Mouse (Mus musculus): ENCODE measurements around the gene Ugcg.

Ugcg gene

GRCm38 (mm10) chr4:59188802-59189545 is at the start of gene Ugcg:
Gene Ugcg, plus strand, starts transcription at chr4:59189257.
- DNase-seq = peak; percentile 90

GRCm38 (mm10) chr4:59149043-59149442 is 40.0 kb upstream of the Ugcg start:
- DNase-seq = peak; percentile 13

- DNase-seq = no peak
Observed at GRCm38 (mm10) chr4:59150907-59151306, 38.1 kb upstream of the Ugcg start.

GRCm38 (mm10) chr4:59151953-59152352 is 37.1 kb upstream of the Ugcg start:
- no peak for DNase-seq

GRCm38 (mm10) chr4:59156897-59157592 is 32.0 kb upstream of the Ugcg start:
- DNase-seq = peak; percentile 34

GRCm38 (mm10) chr4:59157654-59158053 is 31.4 kb upstream of the Ugcg start:
- no peak for DNase-seq

GRCm38 (mm10) chr4:59160289-59160688 is 28.8 kb upstream of the Ugcg start:
- DNase-seq = no peak

GRCm38 (mm10) chr4:59160959-59161670 is 27.9 kb upstream of the Ugcg start:
- DNase-seq = no peak

- no peak for DNase-seq
Observed at GRCm38 (mm10) chr4:59164034-59164433, 25.0 kb upstream of the Ugcg start.

- no peak for DNase-seq
Observed at GRCm38 (mm10) chr4:59167251-59167847, 21.7 kb upstream of the Ugcg start.

- no peak for DNase-seq
Observed at GRCm38 (mm10) chr4:59169981-59170380, 19.1 kb upstream of the Ugcg start.

GRCm38 (mm10) chr4:59172616-59173015 is 16.4 kb upstream of the Ugcg start:
- no peak for DNase-seq

GRCm38 (mm10) chr4:59173181-59173922 is 15.7 kb upstream of the Ugcg start:
- DNase-seq = no peak

- DNase-seq = no peak
Observed at GRCm38 (mm10) chr4:59175003-59175402, 14.1 kb upstream of the Ugcg start.

GRCm38 (mm10) chr4:59175929-59176328 is 13.1 kb upstream of the Ugcg start:
- no peak for DNase-seq

GRCm38 (mm10) chr4:59177566-59177965 is 11.5 kb upstream of the Ugcg start:
- no peak for DNase-seq

- DNase-seq = no peak
Observed at GRCm38 (mm10) chr4:59181320-59182271, 7.5 kb upstream of the Ugcg start.

GRCm38 (mm10) chr4:59185671-59186070 is 3.4 kb upstream of the Ugcg start:
- peak; percentile 32 for DNase-seq

- peak; percentile 49 for DNase-seq
Observed at GRCm38 (mm10) chr4:59187289-59187688, 1.8 kb upstream of the Ugcg start.

GRCm38 (mm10) chr4:59188474-59188801 is 619 bp upstream of the Ugcg start:
- no peak for DNase-seq

- DNase-seq = peak; percentile 40
Observed at GRCm38 (mm10) chr4:59189546-59190237, 635 bp downstream of the Ugcg start.
